Mouse (Mus musculus): ENCODE measurements around the gene Casz1.

Casz1 gene

DNA sequence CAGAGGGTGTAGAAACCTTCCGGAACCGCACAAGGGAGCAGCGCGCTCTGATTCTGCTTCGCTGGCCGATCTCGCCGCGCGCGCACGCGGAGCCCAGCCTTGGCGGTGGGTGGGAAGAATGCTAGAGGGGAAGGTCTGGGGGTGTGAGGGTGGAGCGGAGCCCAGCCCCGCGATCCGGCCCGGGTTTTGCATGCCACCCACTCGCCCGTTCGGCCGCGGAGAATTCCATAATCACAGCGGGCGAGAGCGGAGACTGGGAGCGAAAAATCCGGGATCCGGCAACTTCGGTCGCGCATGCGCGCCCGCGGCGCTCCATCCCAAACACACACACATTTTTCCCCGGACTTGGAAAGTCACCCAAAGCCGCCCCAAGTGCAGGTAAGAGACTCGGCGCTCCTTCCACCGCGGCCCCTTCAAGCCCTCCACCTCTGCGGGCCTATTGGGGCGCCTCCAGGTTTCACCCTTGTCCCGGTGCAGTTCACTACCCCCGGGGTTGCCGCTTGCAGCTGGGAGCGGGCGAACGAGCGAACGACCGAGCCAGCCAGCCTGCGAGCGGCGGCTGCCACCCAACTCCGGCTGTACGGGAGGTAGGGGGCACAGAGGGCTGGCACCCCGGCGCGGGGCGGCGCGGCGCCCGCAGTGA, at the start of gene Casz1:
Casz1 (plus strand) TSS at position 293 of the 643 bp plus-strand sequence.
- DNase-seq (ENCODE audit: low read depth), result no peak

DNA sequence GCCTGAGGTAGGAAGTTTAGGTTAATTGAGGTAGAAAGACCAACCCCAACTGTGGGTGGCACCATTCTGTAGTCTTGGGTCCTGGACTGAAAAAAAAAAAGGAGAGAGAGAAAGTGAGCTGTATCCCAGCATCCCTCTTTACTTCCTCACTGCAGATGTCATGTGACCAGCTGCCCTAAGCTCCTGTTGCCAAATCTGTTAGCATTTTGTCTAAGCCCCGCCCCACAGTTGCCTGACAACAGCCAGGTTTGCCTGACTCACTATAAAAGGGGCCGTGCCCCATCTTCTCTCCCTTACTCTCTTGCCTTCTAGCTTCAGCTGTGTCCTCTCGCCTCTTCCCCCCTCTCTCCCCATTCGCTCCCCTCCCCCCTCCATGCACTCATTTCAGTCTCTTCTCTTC, 45.4 kb upstream of the Casz1 start:
- no peak for DNase-seq (ENCODE audit: low read depth)

DNA sequence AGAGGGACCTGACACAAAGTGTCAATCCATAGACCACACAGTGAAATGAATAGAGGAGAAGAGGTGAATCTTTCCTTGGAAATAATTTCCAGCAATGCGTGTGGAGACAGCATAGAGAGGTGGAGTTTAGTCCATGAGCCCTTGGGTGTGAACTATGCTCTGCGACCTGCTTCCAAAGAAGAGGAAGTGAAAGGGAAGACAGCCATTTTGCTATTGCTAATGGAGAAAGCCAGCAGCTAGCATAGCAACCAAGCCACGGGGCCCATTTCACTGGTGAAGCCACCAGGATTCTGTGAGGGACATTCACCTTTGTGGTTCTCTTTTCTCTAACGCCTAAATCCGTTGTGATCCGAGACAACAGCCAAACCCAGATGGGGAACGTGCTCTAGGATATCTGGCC, 44.1 kb upstream of the Casz1 start:
- DNase-seq (ENCODE audit: low read depth), result no peak

DNA sequence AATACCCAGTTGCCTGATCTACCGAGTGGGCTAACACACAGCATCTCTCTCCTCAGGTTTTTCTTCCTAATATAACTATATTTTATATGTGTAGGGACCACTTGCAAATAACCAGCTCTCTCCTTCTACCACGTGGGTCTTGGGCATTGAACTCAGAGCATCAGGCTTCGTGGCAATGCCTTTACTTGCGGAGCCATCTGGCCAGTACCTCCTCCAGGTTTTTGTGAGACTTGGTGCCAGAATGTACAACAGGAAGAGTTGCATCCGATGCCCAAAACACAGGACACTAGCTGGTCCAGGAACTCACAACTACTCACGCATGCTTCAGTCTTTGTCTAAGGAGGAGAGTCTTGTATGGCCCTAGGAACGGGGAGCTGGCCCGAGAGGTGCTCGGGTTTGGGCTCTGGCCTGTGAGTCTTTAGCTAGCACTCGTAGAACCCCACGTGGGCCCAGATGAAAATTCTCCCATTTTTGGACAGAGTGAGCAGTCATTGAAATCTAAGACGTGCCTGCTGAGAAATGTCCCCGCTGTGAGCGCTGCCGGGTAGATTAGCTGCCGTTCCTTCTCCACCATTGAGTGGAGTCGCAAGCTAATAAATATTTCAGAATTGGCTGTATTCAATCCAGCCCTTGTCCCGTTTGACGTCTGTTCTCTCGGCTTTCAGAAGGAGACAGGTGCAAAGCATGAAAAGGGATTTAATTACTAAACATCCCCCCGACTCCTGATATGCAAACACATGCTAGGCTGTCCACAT, 38.0 kb upstream of the Casz1 start:
- DNase-seq (ENCODE audit: low read depth), result no peak

DNA sequence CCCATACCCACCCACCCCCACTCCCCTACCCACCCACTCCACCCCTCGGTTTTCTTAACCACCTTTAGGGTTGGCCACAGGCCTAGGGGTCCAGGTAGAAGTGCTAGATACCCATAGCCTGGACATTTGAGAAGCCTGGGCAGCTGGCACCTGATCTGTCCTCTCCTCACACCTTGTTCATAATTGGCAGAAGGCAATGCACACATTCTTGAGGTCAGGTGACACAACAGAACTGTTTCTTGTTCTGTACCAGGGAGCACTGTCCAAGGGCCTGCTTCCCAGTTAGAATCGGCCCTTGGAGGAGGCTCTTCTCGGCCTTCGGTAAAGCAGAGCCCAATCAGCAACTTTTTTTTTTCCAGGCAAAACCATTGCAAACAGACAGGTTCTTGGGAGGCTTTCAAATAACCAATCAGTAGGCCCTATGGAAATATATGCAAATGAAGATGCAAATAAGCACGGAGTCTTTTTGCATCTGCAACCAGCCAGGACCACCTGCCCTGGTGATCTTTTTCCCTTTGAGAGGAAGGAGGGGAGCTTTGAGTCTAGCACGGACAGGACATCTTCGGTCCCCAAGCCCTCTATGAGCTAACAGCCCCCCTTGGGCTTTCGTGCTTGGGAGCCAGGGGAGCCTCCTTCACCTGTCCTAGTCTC, 36.4 kb upstream of the Casz1 start:
- DNase-seq (ENCODE audit: low read depth), result no peak

DNA sequence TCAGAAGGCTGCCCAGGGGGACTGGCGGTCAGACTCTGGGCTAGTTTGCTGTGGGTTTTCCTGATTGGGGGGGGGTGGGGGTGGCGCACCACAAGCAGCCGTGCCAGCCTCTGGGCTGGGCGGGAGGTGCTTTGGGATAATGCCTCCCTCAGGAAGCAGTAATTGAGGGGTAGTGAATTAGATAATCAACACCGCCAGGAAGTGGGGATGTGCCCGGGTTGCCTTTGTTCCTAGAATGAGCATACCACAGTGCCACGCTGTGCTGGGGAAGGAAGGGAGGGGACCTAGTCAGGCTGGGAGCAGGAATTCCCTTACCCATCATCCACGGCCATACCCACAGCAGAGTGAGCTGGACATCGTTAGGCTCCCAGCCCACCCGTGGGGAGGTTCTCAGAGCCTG, 35.6 kb upstream of the Casz1 start:
- DNase-seq (ENCODE audit: low read depth), result no peak

DNA sequence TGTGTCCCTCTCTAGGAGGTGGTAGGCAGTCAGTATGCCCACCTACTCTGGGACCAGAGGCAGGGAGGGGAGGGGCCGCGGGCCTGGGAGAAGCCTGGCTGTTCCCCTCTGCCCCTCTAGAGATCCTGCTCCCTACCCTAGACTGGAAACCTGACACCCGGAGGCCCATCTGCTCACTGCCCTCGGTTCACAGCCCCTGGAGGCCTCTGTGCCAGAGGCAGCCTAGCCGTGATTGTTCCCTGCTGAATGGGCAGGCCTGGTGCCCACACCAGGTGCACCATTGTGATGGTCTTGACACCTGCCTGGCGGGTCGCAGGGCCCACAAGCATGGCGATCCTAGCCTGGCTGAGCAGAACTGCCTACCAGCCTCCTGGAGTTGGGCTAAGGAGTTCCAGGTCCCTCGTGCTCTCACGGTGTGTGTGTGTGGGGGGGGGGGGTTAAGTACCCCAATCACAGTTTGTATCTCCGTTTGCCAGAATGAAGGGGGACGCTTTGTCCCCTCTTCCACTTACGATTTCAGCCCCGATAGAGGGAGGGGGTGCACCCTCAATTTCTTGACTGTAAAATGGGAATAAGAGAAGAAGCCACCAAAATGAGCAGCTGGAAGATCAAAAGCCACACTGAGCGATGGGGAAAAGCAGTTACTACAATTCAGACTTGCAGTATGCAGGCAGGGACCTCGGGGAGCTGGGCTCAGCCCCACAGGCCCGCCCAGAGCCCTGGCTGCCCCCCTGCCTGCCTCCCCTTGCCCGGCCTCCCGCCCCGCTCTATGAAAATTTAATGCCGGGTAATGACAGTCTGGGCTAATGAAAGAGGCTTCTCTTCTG, 33.4 kb upstream of the Casz1 start:
- no peak for DNase-seq (ENCODE audit: low read depth)

DNA sequence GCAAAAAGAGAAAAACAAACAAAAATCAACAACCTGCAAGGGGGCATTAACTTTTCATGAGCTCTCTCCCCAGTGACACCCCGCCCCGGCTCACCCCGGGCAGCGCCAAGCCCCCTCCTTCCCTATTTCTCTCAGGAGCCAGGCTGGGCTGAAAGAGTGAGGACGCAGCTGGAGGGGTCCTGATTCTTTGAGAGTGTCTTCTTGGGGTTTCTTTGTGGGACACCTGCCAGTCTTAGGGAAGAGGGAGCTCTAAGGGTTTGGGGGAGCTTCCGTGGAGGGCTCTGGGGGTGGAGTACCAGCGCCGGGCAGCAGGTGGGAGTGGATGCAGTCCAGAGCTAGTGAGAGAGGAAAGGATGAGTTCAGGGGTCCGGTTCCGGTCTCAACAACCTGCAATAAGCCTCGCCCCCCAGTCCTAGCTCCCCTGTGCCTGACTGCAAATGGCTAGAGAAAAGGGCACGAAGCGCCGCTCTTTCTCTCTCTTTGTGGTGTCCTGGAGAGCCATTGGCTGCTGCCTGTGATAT, 32.8 kb upstream of the Casz1 start:
- DNase-seq (ENCODE audit: low read depth), result no peak

DNA sequence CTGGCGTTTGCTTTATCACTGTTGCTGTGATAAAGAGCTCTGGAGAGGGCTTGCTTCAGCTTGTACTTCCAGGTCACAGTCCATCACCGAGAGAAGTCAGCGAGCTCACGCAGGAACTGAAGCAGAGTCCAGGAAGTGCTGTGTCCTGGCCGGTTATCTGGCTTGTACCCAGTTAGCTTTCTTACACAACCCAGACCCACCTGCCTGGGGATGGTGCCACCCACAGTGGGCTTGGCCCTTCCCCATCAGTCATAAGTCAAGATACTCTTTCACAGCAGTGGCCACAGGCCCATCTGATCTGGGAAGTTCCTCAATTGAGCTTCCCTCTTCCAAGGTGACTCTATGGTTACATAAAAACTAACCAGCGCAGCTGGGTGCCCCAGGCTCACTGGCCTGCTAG, 31.6 kb upstream of the Casz1 start:
- no peak for DNase-seq (ENCODE audit: low read depth)

DNA sequence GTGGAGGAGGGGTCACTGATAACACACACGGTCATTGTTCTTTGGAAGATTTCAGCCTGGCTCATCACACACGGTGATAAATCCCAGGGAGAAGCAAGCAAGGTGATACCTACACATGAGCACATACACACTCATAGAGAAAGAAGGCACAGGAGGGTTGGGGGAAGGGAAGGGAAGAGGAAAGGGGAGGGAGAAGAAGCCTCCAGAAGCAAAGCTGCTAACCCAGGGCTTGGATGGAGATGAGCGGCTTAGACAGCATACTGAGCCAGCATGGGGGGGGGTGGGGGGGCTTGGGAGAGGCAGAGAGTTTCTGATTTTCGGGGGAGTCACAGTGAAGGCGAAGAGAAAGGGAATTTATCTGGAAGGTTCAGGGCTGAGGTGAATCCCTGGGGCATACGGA, 30.2 kb upstream of the Casz1 start:
- no peak for DNase-seq (ENCODE audit: low read depth)

DNA sequence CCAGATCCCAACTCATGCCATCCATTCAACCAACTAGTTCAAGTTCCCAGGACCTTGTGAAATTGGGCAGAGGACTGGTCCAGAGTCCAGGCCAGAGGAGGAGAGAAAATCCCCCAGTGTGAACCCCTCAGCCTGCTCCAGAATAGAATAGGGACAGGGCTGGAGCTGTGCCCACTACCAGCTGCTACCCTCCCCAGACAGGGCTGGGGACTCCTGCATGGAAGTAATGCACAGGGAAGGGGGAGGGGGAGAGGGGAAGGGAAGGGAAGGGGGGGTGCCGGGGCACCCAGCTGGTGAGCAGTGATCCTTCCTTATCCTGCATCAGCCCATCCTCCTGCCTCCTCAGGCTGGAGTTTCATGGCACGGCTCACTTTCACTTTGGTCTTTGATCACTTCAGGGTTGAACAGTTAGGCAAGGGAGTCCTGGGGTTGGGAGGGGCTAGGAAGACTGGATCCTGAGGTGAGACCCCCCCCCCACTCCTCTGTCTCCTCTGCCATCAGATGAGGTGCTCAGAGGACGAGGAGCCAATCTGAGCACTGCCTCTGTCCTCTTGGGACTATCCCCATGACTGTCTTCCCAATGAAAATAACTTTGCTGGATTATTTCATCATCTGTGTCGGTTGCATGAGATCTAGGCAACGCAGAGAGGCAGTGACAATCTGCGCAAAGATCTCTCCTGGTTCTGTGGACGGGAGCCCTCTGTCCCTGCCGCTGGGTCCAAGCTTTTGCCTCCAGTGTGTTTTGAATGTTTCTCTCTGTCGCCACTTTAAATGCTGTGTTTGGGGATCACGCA, 28.6 kb upstream of the Casz1 start:
- DNase-seq (ENCODE audit: low read depth), result no peak

DNA sequence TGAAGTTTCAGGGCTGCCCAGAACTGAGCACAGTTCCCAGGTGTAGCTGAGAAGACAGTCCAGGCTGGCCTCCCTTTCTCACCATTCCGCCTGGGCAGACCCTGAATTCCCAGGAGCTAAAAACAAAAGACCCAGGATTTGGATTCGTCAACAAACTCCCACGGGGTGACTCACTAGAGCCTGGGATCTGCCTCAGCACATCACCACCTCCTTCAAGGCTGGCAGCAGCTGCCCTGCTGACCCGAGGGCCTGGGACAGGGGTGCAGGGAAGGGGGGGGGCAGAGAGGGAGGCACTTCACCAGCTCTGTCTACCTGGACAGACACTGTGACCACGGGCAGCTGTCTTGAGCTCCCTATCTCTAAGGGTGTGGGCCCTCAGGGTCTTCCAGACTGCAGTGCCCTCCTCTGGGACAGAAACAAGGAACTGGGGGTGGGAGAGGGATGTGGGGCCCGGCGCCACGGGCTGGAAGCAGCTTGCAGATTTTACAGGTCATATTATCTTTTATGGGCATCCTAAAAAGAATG, 24.1 kb upstream of the Casz1 start:
- DNase-seq (ENCODE audit: low read depth), result no peak

DNA sequence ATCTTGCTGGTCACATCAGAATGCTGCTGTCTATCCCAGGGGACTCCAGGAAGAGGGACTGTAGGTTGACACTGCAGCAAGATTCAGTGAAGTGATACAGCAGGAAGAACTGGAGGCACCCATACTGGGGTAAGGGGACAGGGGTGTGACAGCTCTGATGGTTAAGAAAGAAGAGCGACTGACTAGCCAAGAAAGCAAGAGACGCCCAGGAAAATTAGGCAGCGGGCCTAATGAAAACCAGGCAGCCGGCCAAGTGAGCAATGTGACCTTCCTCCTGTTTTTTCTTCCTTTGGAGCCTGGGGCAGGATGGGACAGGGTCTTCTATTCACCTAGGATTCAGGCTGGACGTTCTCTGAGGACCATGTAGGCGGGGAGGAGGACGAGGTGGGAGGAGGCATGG, 22.7 kb upstream of the Casz1 start:
- DNase-seq (ENCODE audit: low read depth), result no peak

DNA sequence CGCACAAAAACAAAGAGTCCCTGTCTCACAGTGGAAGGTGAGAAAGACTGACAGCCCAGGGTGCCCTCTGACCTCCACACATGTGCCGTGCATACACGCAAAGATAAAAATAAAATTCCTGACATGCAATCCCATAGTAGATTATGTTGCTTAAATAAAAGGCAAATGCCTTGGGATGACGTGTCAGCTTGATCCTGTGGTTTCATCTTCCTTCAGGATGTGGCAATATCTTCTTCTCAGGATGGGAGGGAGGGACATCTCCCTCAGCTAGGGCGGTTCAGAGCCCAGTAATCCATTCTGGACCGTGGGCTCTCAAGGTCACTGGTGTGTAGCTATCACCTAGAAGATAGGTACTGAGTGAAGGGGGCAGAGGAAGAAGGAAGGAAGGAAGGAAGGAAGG, 21.3 kb upstream of the Casz1 start:
- DNase-seq (ENCODE audit: low read depth), result no peak

DNA sequence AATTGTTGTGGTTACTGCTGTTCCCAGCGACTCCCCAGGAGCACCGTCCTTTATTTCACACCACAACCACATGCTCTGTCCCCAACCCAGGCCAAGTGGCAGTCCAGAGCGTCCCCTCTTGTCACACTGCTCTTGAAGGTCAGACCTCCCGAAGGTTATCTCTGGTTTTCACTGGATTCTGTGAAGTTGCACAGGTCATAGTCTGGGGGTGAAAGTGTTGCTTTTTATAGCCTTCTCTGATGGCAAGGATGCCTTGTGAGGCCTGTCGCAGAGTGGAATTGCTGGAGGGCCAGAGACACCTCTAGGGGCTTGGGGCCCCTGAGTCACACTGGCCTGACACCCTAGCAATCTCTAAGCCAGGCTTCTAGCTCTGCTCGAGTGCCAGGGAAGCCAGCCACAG, 20.5 kb upstream of the Casz1 start:
- no peak for DNase-seq (ENCODE audit: low read depth)

DNA sequence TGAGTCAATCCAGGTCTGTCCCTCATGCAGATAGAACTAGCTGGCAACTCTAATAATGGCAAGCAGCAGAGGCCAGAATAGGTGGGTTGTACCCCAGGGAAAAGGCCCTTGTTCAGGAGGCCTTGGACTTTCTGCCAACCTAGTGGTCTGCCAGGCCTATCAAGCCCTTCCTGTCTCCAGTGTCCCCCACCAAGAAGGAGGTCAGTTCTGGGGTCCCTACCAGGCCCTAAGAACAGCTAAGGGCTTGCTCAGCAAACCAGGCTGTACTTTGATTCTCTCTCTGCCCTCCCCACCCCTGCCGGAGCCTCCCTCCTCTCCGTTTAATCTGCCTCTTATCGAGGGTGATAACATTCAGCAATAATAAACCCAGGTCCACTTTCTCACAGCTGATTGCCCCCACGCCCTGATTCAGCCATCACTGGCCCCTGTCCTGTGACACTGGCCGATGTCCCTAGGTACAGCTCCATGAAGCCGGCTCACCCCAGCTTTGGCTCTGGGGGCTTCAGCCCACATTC, 19.1 kb upstream of the Casz1 start:
- no peak for DNase-seq (ENCODE audit: low read depth)

DNA sequence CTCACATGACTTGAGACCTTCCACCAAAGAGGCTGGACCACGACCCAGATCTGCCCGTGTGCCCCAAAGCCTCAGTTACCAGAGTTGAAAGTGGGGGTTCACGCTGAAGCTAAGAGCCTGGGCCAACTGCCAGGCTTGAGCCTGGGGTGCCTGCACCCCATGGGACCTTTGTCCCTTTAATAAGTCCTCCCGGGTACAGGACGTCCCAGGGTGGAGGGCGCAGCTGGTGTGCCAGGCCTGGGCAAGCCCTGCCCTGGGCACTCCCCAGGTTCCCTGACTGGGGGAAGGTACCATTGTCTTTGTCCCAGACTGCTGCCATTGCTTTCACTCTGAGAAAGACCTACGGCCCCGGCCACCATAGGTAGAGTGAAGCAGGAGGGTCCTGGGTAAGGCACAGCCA, 18.2 kb upstream of the Casz1 start:
- no peak for DNase-seq (ENCODE audit: low read depth)

DNA sequence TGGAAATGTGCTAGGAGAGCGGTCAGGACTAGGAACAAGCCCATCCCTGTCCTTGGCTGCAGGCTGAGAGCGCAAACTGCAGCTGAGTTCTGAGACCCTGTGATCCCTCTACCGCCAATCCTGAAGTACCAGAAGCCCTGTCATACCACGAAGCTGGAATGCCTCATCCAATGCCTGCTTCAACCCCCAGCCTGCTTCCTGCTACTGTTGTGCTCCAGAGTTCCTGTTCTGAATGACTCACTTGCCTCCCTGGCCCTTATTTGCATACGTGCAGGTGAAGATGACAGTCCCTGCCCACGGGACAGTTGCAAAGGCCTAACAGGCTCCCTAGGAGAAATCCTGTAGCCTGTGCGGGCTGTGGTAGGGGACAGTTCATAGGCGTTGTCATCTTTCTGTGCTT, 13.3 kb upstream of the Casz1 start:
- DNase-seq (ENCODE audit: low read depth), result no peak

DNA sequence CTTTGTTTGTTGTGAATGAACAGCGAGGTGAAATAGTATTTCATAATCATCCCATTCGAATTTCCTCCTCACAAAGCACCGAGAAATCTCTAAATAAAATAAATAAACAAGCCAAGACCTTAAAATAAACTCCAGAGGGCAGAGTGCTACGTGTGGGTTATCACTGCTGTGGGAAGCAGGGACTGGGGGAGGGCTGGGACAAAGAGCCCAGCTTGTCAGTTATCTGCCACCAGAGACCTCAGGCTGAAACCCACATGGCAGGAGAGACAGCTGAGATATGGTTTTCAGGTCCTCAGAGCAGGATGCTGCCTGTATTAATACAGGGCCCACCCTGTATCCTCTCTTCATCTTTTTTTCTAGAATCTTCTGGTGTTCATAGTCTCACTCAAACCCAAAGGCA, 9.2 kb upstream of the Casz1 start:
- DNase-seq (ENCODE audit: low read depth), result no peak

DNA sequence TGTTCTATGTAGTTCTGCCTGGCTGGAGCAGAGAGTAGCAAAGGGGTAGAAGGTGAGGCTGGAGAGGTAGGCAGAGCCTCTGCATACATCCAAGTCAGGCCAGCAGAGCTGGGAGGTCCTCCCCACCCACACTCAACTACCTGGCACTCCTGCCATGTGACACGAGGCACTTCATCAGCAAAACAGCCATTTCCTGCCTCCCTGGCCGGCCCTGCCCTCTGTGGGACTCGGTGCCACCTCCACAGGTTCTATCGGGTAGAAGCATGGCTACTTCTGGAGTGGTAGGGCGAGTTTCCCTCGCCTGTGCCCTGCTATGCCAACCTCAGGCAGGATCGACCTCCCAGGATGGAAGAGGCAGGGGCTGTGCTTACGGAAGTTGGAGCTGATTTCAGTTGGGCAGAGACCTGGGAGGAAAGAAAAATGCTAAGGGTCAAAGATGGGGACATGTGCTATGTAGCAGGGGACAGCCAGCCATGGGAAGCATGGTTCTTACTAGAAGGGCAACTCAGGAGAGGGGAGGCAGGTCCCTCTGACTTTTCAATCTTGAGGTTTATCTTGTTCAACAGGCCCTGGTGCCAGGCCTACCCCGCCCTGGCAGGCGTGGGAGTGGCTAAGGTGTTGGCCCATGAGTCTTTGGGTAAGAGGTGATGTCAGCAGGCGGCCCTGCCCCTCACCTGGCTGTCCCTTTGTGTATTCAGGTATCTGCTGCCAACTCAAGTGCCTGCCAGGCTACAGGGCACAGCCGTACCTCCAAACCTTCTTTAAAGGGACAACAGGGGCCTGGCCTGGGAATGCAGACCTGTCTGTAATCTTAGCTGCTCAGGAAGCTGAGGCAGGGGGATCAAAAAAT, 6.5 kb upstream of the Casz1 start:
- DNase-seq (ENCODE audit: low read depth), result no peak
